Mouse (Mus musculus): ENCODE measurements around the gene Kat6b. TPM values are rescaled to one million over a fixed set of nuclear protein-coding genes. Genes with fewer than 3 reads are reported as not detected.
A peak's percentile ranks its signal among the peaks of the same experiment; 100 is the strongest.

Kat6b gene
- total and polyA plus RNA-seq, 3 experiments: 12.3 to 37.3 (median 33.4) TPM

DNA sequence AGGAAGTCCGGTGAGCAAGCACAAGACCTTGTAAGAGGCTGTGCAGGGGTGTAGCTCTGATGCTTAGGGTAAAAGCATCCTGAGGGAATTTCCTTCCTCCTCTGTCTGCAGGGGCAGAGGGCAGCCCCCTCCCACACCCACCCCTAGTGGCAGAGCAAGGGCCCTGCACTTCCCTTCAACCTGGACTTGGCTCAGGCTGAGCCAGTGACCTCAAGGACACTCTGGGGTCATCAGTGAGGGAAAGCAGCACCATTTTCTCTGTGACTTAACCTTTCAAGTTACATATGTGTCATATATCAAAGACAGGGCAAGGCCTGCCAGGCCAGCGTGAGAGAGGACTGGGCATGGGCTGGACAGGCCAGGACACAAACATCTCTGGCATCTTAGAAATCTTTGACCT is 228.3 kb downstream of the Kat6b start:
- DNase-seq: peak; percentile 80

GRCm38 (mm10) chr14:21711231-21711630 is 230.0 kb downstream of the Kat6b start:
- no peak for DNase-seq

GRCm38 (mm10) chr14:21714486-21714885 is 233.3 kb downstream of the Kat6b start, which contains the start of gene Dupd1:
TSS of gene Dupd1 (minus strand) at chr14:21714576.
- no peak for DNase-seq

- DNase-seq: no peak
Observed at GRCm38 (mm10) chr14:21719646-21720383, 238.6 kb downstream of the Kat6b start.

GRCm38 (mm10) chr14:21720430-21721205 is 239.4 kb downstream of the Kat6b start:
- DNase-seq: no peak

Other genes starting within 250 kb of the Kat6b start
- gene Dupd1, start 233.1 kb downstream of the Kat6b start, total RNA-seq (2021): under 1 TPM; 0.58 to 0.62 TPM
- gene Dupd1, start 233.1 kb downstream of the Kat6b start, polyA plus RNA-seq (2012; rRNA removed): 0.40 and 0.49 TPM in 2 replicates